Comparison of ENCODE assay signal across 12 mouse cellular contexts in genomic region chr4:28895480-28895879, GRCm38 (mm10).
DNase-seq lines count a peak whose midpoint lies in the region; ATAC-seq and TF ChIP-seq lines count a peak whose summit lies in the region.
"Had no signal": no experiment of that assay in that cellular context is flagged by ENCODE, and none has a peak within 500 bp of the region (broad histone marks: within the 10 kb centered on the region; RNA-seq: fewer than 3 reads in every experiment).

No protein-coding gene starts in this region.

- TF ChIP-seq CTCF in layer of hippocampus, adult 2 months (conservative IDR thresholded peaks at IDR 0.05) = no peak

- DNase-seq in frontal cortex, postnatal 25 days (ENCODE audit: low spot score in 2 of 2) = no peak
- peak; percentile 70 for DNase-seq in brain, embryonic 18.5 days (ENCODE audit: low read depth, low spot score)
- DNase-seq in layer of hippocampus, adult 2 months (ENCODE audit: low spot score in 2 of 2) = peak; percentile 59 to 81
- peak; percentile 32 to 61 for DNase-seq in right cerebral cortex, postnatal 10 days (ENCODE audit: low spot score in 2 of 2)
- no peak for DNase-seq in urinary bladder, postnatal 14 days (ENCODE audit: low spot score)
- no peak for DNase-seq in kidney, adult 11 months
- DNase-seq: adrenal gland, adult 2 months; lung, postnatal 14 days had no signal

- peak overlapping the region; percentile 76 for H3K27ac ChIP-seq in layer of hippocampus, adult 2 months
- H3K27ac ChIP-seq: embryonic facial prominence, embryonic 13.5 days; heart, embryonic 13.5 days; kidney, embryonic 15.5 days had no signal

- ATAC-seq in frontal cortex, adult (ENCODE audit: low TSS enrichment) = peak; percentile 97

- H3K4me3 ChIP-seq in layer of hippocampus, adult 2 months = no peak overlapping the region
- H3K4me3 ChIP-seq: embryonic facial prominence, embryonic 13.5 days; heart, embryonic 13.5 days; kidney, embryonic 15.5 days had no signal

Comparison
In these comparisons a context has a peak if more than half of its experiments do, and no peak if none do; other contexts are left out.
1. DNase-seq: peak in brain, embryonic 18.5 days (single experiment), layer of hippocampus, adult 2 months (2 of 2) and right cerebral cortex, postnatal 10 days (2 of 2); none in frontal cortex, postnatal 25 days (0 of 2), urinary bladder, postnatal 14 days (single experiment) and kidney, adult 11 months (single experiment).